Mouse (Mus musculus): Measurements from ENCODE around the gene Usp47.

DNA sequence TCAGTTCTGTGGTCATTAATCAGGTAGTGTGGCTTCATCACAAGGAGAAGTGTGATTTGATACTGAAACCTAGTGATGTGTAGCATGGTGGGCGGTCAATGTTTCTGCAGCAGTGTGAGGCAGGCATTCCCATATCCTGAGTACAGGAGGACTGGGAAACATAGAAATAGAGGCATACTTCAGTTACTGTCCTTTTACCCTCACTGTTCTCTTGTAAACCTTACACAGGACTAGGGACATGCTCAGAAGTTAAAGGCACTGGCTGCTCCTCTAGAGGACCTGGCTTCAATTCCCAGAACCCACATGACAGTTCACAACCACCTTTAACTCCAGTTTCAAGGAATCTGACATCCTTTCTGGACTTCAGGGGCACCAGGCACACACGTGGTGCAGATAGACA is 62.9 kb downstream of the Usp47 start:
- no peak for TF ChIP-seq CTCF (IDR thresholded peaks at IDR 0.05; ENCODE audit: low read depth)
- TF ChIP-seq EP300 (optimal IDR thresholded peaks at IDR 0.05): no peak

Measured in stomach, postnatal 0 days (tissue).